Mouse (Mus musculus): ENCODE results near the gene Esyt2.
A peak's percentile ranks its signal among the peaks of the same experiment; 100 is the strongest.
"Not testable (repeated sequence)": the region's sequence is repeated elsewhere in the genome, so short reads cannot be mapped to it uniquely, and the experiment has no call there.

The Esyt2 gene

DNA sequence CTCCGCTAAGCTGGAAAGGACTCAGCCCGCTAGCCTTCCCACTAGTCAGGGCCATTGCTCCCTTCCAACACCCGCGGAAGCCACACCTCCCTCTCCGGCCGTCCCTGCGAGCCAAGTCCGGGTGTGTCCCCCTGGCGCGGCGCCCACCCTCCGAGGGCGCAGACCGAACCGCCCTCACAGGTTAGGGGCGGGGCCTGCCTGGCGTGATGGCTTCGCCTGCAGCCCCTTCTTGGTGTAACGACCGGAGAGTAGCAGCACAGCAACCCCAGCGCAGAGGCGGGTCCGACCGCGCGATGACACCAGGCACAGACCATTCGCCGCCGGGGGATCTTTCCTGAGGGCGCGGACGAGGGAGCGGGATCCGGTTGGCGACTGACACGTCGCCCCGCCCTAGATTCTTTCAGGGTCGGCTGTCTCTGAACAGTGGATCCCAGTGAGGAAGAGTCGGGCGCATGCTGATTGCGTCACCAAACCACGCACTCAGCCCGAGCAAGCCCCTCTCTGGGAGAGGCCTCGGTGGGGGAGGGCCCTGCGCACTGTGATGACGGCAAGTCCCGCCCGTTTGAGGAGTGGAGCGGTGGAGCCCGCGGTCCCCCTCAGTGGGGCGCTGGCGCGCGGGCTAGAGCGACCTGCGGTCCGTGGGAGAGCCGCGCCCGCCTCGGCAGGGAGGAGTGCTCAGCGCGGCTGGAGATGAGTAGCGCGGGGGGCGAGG lies at the start of gene Esyt2:
TSS of gene Esyt2 (plus strand) at position 544 of the 712 bp plus-strand sequence.
- peak; percentile 98 to 99 for DNase-seq (ENCODE audit: low spot score in 2 of 2)

DNA sequence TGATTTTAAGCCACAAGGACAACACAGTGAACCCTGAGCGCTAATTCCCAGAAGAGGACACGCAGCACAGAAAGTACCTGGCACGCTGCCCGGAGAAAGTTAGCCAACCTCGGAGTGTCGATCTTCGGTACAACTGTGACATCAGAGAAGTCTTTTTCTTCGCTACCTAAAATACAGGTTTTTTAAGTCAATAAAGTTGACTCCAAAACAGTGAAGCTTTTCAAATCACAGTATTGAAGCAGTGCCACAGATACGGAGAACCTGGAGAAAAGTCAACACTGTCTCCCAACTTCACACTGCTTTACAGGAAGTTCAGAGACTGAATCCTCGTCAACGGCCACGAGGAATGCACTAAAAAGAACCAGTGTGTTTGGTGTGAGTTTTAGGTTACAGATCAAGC lies 49.4 kb upstream of the Esyt2 start:
- no peak for DNase-seq (ENCODE audit: low spot score in 2 of 2)

DNA sequence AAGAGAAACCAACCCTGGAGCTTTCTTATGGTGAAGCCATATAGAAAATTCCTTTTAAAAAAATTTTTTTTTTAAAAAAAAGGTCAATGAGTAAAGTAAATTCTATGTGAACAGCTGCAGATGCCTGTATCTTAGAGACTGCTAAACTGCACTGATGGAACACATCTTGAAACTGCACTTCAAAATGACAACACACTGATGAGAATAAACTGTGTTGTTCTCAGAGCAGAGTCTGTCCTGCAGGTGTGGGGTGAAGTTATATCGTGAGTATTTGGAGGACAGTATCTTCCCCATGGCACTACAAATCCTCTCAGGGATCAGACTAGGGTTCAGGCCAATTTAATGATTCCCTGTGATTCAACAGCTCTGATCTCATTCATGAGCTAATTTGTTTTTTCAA lies 48.9 kb upstream of the Esyt2 start:
- no peak for DNase-seq (ENCODE audit: low spot score in 2 of 2)

DNA sequence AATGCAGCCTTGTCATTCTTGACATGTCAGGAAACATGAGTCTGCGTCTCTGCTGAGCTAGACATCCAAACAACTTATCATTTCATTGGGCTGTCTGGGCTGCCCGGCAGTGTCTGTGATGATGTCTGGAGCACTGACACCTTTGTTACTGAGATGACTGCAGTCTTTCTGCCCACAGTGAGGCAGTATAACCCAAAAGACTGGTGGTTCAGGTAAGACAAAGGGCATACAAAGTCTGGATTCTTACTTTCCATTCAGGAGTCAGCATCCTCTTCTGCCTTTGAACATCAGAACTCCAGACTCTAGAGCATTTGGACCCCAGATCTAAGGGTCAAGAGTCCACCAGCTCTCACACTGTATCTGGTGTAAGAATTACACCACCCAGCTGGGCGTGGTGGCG lies 45.6 kb upstream of the Esyt2 start:
- peak in 1 of 2 experiments; percentile 9 for DNase-seq (ENCODE audit: low spot score in 2 of 2)

DNA sequence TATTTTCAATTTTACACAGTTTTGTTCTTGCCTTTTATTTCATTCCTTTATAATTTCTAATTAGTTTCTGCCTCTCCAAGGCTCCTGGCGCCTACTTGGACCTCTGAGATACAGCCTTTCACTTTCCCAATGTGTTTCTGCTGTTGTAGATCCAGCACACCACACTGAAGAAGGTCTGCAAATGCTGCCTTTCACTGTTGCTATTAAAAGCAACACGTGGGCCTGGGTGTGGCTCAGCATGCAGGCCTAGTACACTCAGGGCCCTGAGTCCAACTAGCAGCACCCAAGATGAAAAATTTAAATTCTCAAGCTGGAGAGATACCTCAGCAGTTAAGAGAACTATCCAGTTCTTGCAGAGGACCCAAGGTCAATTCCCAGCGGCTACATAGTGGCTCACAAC lies 44.3 kb upstream of the Esyt2 start:
- DNase-seq (ENCODE audit: low spot score in 2 of 2): no peak

DNA sequence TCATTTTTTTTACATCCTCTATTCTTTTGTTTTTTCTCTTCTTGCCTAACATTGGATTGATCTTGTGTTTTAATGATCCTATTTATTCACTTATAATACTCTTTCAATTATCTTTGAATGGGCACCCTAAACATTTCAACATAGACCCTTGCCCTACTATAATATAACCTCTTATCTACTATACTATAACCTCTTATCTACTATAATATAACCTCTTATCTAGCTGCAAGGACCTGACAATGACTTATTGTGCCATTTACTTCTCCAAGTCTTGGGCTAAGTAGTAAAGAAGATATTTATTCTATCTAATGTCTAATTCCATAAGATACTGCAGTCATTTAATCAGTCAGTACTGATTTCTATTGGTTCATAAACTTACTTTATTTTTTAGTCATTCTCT lies 42.6 kb upstream of the Esyt2 start:
- DNase-seq (ENCODE audit: low spot score in 2 of 2): no peak

DNA sequence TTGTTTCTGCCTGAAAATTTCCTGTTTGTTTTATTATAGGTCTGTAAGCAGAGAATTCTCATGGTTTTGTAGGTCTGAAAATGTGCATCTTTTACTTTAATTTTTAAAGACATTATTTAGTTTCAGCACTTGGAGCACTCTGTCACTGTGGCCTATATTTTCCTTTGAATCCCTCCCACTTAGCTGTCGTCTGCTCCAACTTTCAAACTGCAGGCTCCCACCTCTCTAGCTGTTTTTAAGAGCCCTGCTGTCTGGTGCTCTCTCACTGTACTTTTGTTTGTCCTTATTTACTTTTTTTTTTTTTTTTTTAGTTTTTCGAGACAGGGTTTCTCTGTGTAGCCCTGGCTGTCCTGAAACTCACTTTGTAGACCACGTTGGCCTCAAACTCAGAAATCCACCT lies 42.2 kb upstream of the Esyt2 start:
- DNase-seq (ENCODE audit: low spot score in 2 of 2): no peak

DNA sequence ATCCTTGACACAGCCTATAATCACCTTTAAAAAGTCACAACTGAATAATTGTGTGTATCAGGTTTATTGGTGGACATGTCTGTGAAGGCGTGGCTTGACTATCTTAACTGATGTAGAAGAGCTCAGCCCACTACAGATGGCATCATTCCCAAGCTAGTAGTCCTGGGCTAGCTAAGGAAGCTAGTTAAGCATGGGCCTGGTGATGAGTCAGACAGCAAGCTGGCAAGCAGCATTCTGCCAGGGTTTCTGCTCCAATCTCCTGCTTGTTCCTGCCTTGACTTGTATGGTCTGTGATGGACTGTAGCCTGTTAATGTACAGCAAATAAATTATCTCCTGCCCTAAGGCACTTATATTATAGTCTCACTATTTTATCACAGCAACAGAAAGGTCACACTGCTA lies 36.4 kb upstream of the Esyt2 start:
- no peak for DNase-seq (ENCODE audit: low spot score in 2 of 2)

DNA sequence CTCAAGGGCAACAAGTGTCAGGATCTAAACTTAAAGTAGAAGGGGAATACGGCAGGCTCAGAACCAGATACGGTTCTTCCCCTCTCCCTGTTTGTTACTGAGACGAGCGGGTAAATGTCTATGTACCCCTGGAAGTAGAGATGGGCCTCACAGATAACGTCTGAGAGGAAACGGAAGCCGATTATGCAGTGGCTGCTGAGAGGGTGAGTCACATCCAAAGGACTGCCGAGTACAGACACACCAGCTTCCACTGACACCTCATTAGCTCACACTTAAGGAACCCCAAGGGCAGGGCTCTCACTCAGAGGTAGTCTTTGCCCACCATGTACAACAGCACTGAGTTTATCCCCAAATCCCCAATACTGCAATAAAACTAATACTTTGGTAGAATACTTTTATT lies 26.3 kb upstream of the Esyt2 start:
- DNase-seq (ENCODE audit: low spot score in 2 of 2): peak; percentile 12 to 16

DNA sequence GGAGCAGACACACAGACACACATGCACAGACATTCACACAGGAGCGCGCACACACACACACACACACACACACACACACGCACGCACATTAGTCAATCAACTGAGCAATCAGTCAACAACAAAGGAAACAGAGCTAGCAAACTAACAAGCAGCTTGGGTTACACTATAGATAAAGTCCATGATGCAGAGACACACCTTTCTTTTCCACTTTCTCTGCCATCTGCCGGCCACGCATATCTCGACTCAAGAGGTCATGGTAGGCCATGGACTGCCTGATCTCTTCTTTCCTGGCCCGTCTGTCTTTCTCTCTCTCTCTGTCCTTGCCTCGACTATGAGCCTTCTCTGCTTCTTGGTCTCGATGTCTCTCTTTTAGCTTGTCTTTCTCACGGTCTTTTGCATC lies 25.4 kb upstream of the Esyt2 start:
- no peak for DNase-seq (ENCODE audit: low spot score in 2 of 2)

DNA sequence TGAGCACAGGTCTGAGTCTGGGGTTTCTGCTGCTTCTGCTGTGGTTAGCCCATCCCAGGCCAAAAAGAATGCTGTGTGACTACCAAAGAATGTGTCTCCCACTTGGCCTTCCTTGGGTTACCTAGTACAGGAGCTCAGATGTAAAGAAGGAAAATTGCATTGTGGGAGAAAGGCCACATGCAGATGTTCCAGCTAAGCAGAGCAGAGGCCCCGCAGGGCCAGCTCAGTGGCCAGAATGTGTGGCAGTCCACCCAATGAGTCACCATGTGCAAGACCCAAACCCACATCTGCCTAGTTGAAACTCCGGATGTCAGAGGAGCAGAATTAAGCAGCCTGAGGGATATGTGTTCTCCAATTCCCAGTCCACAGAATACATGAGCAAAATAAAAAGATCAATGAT lies 22.7 kb upstream of the Esyt2 start:
- DNase-seq (ENCODE audit: low spot score in 2 of 2): no peak

DNA sequence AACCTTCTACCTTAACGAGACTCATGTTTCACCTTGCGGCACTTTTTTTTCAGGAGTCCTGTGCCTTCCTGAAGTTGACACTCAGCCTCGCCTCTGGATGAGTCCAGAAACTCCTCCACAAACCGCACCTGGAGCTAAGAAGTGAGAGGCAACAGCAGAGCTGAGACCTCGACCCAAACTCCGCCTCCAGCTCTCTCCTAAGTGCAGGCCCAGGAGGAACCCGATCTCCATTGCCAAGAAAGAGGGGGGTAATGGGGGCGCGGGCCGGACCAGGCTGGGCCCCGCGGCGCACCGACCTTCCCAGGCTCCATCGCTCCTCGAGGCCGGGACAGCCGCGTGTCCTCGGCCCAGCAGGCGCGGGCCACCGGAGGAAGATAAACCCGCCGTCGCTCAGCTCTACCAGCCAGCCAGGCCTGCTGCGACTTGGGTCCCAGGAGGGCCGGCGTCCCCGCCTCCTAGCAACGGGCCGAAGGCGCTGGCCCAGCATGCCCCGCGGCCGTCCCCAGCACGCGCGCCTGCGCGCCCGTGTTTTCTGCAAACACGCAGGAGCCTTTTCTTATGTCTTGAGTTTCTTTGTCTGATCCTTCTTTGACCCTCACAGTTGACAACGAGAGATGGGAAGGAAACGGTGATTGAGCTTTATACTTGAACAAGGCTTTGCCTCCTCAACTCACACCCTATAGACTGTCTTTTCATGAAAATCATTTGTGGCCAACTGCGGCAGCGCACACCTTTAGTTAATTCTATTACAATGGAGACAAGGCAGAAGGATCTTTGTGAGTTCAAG lies 18.2 kb upstream of the Esyt2 start, which contains the start of gene Wdr60:
TSS of gene Wdr60 (minus strand) at position 468 of the 787 bp plus-strand sequence.
- peak; percentile 63 to 73 for DNase-seq (ENCODE audit: low spot score in 2 of 2)

DNA sequence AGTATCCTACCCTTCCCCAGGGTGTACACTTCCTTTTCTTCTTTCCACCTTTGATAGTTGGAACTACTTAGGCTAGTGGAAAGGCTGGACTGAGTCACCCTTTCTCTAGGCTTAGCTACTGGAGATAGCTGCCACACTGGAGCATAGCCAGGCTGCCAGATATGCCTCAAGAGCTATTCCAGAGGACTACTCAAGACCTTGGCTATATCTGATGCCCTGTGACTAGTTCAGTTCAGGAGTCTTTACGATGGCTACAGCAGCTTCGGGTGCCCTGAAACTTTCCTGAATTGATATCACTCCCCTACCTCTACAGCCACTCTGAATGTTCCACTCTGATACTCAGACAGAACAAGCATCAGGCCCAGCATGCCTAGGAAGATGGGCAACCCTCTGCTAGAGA lies 16.2 kb upstream of the Esyt2 start:
- no peak for DNase-seq (ENCODE audit: low spot score in 2 of 2)

DNA sequence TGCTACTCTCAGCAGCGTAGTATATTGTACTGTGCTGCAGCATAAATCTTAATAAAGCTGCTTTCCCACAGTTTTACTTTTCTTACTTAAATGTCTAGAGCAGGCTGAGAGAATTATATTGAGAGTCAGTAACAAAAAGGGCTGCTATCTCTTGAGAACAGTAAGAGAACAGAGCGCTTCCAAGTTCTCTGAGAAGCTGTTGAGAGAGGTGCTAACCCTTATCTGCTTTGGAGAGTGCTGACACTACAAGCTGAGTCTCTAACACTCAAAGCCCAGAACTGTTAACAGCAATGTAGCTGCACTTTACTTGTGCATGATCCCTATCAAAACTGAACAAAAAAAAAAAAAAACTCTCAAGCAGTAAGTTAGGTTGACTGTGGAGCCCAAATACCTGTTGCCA lies 15.7 kb upstream of the Esyt2 start:
- no peak for DNase-seq (ENCODE audit: low spot score in 2 of 2)

DNA sequence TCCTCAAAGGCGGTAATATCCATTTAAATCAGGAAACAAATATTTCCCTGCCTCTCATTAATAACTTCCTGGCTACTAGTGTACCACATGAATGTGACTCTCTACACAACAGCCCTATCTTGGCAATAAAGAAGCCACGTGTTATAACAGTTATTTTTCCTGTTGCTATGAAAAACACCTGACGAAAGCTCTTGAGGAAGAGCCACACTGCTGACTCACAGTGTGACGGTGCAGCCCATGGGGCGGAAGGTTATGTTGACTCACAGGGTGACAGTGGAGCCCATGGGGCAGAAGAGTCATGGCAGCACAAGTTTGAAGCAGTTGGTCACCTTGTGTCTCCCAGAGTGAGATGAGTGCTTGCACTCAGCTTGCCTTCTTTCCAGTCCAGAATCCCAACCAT lies 11.5 kb upstream of the Esyt2 start:
- DNase-seq (ENCODE audit: low spot score in 2 of 2): peak; percentile 10 to 34

DNA sequence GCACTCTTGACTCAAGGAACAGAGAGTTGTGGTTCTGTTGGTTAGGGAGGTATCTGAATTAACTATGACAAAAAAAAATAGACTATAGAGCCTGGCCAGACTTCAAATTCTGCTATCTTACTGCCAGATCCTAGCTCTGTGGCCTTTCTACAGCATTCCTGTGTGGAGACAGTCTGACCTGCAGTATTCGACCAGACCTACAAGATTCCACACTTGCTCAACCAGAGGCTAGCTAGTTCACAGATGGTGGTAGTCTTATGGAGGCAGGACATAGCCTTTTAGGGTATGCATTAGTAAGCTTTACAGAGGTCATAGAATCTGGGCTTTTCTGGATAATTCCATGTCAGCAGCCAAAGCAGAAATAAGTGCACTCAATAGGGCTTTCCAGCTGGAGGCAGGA lies 10.5 kb upstream of the Esyt2 start:
- no peak for DNase-seq (ENCODE audit: low spot score in 2 of 2)

DNA sequence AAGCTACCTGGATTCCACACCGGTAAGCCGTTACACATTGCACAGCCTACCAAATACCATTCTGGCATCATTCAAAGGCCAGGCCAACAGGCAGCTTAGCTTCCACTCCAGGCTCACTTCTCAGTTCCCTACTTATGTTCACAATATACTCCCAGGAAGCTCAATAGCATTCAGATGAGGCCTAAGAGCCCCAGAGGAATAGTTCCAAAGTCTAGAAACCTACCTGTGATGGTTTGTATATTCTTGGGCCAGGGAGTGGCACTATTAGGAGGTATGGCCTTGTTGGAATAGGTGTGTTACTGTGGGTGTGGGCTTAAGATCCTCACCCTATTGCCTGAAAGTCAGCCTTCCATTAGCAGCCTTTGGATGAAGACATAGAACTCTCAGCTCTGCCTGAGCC lies 9.9 kb upstream of the Esyt2 start:
- no peak for DNase-seq (ENCODE audit: low spot score in 2 of 2)

DNA sequence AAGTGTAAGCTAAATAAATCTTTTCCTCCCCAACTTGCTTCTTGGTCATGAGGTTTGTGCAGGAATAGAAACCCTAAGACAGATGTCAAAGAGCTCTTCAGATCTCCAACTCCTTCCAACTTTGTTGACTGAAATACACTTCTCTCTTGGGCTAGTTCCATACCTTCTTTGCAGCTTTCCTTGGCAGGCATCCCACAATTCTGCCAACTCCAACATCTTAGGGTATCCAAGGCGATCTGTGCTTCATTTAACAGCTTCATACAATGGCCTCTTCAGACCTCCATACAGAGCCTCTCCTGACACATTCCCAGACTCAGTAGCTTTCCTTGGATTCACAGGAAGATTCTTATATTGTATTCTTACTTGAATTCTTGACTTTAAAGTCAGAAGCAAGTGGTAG lies 7.3 kb upstream of the Esyt2 start:
- no peak for DNase-seq (ENCODE audit: low spot score in 2 of 2)

DNA sequence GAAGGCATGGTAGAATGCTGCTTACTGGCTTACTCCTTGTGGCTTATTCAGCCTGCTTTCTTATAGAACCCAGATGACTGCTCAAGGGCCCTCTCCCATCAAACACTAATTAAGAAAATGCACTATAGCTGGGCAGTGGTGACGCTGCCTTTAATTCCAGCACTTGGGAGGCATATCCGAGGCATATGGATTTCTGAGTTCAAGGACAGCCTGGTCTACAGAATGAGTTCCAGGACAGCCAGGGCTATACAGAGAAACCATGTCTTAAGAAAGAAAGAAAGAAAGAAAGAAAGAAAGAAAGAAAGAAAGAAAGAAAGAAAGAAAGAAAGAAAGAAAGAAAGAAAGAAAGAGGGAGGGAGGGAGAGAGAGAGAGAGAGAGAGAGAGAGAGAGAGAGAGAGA lies 5.9 kb upstream of the Esyt2 start, which contains the start of gene Gm11027:
TSS of gene Gm11027 (plus strand) at position 301 of the 400 bp plus-strand sequence.
- not testable (repeated sequence) for DNase-seq (ENCODE audit: low spot score in 2 of 2)

DNA sequence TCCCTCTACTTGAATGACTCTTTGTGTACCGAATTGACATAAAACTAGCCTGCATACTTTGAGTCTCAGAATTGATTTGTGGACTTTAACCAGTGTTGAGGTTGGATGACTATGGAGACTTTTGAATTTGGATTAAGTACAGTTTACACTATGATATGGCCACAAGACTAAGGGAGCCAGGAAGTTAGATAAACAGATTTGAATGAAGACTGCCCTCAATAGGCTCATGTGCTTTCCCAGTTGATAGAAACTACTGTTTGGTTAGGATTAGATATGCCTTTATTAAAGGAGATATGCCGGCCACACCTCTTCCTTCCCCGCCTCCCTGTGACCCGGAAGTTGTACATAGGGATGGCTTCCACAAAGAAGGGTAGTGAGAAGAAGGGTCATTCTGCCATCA lies 5.4 kb upstream of the Esyt2 start:
- no peak for DNase-seq (ENCODE audit: low spot score in 2 of 2)

DNA sequence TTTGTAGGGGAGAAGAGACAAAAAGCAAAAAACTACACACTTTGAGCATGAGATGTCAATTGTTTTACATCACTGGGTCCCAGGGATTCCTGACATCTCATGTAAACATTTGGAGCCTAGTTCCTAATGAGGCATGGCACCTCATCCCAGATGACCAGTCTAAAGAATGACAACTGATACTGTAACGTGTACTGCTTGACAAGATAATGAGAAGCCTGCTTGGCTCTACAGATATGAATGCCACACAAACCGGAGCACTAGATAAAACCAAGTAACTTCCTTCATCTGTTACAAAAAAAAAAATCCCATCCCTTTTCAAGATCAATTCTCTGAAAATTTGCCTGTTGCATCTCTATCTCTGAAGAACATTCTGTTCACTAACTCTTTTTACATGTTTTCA lies 4.0 kb upstream of the Esyt2 start:
- DNase-seq (ENCODE audit: low spot score in 2 of 2): no peak

DNA sequence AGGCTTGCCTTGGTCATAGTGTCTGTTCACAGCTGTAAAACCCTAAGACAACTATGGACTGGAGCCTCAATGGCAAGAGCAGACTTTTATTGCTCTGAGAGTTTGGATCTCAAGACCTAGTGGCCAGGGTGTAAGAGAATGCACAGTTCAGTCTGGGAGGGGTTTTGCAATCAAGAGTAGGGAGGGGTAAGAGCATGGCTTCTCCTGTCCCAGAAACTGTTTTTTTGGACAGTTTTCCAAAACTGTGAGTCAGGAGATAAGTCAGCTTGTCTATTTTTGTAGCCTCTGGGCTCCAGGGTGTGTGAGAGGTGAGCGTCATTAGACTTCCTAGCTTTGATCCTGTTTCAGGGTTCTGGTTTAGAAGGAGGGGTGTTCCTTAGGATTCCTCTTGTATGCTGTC lies 2.5 kb upstream of the Esyt2 start:
- no peak for DNase-seq (ENCODE audit: low spot score in 2 of 2)

DNA sequence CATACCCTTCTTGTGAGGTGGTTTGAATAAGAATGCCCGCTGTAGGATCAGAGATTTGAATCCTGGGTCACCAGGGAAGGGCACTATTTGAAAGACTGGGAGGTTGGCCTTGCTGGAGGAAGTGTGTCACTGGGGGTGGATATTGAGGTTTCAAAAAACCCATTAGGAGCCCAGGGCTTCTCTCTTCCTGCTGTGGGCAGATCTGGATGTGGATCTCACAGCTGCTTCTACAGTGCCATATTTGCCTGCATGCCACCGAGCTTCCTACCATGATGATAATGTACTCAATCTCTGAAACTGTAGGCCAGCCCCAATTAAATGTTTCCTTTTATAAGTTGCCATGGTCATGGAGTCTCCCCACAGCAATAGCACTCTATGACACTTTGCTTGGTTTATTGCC lies 1.8 kb upstream of the Esyt2 start:
- DNase-seq (ENCODE audit: low spot score in 2 of 2): no peak
